Mouse (Mus musculus): ENCODE measurements around the gene Traf5. TPM values are rescaled to one million over a fixed set of nuclear protein-coding genes. Genes with fewer than 3 reads are reported as not detected.

Gene Traf5
- total RNA-seq, 2 experiments from 2014 or later, result 4.5 to 7.6 TPM

- DNase-seq (ENCODE audit: extremely low spot score in 1 of 2, low spot score in 2 of 2), result no peak
- intact Hi-C loops (cut with DNase I), result loop anchor here (2.0 kb wide), 1 partner anchor 13 kb away; no protein-coding TSS in a partner anchor
Measured at GRCm38 (mm10) chr1:192090281-192090680, 2.1 kb downstream of the Traf5 start.

GRCm38 (mm10) chr1:192089208-192090166 is 2.9 kb downstream of the Traf5 start:
- H3K4me3 ChIP-seq, result no peak overlapping the region
- TF ChIP-seq CTCF (IDR thresholded peaks at IDR 0.05), result no peak
- no peak for DNase-seq (ENCODE audit: extremely low spot score in 1 of 2, low spot score in 2 of 2)
- intact Hi-C loops (cut with DNase I), result loop anchor here (2.0 kb wide), 1 partner anchor 13 kb away; no protein-coding TSS in a partner anchor
- H3K27ac ChIP-seq, result no peak overlapping the region

More at GRCm38 (mm10) chr1:192090281-192090680, 2.1 kb downstream of the Traf5 start:
- TF ChIP-seq CTCF (IDR thresholded peaks at IDR 0.05), result no peak
- Histone ChIP-seq H3K27ac (no peak overlapping the region), H3K4me3 (no peak overlapping the region)

DNA sequence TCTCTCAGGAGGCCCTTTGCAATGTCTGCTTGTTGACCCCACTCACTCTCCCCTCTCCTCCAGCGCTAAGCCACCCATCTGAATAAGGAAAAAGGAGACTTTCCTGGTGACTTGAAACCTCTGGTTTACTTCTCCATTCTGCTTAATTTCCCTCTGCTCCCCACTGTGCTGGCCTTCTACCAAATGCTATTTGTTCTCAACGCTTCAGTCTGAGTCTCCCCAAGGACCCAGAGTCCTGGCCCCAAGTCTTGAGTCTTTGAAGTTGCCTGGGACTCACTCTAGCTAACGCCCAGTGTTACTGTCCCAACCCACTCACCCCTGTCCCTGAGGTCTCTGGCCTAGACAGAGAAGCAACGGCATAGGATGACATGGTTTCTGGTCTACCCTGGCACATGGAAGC is 4.3 kb downstream of the Traf5 start:
- intact Hi-C loops (cut with DNase I), result no loop called here
- H3K4me3 ChIP-seq, result no peak overlapping the region
- TF ChIP-seq CTCF (IDR thresholded peaks at IDR 0.05), result no peak
- no peak overlapping the region for H3K27ac ChIP-seq
- DNase-seq (ENCODE audit: extremely low spot score in 1 of 2, low spot score in 2 of 2), result no peak

GRCm38 (mm10) chr1:192087098-192087497 is 5.3 kb downstream of the Traf5 start:
- Histone ChIP-seq H3K4me3 (no peak overlapping the region), H3K27ac (no peak overlapping the region)
- intact Hi-C loops (cut with DNase I), result no loop called here
- no peak for TF ChIP-seq CTCF (IDR thresholded peaks at IDR 0.05)
- DNase-seq (ENCODE audit: extremely low spot score in 1 of 2, low spot score in 2 of 2), result no peak

DNA sequence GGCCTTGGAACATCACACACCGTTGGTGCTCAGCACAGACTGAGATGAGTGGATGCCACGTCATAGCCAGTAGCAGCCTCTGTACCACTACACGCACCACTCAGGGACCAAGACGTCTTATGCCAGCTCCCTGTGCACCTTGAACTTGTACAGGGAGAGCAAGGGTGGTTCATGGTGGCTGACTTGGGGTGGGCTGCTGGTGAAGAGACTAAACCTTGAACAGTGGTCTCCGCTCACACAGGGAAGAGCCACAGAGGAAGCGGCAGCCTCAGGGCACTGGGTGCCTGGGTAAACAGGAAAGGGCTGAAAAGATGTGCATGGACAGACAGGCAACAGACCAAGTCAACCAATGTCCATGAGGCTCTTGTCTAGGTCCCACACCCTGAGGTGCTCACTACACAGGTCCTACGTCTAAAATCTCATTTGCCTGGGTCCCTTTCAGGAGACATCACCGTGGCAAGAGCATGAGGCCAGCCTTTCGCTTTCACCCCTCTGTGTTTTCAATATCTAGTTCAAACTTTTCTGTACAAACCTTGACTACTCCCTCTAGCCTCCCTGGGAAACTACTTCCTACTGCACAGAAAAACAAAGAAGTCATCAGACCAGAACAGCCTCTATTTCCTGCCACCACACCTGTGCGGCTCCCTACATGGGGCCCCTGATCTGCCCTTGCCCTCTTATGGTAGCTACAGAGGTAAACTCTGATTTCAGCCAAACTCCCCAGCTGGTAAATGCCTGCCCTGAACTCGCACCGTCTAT is 5.9 kb downstream of the Traf5 start:
- intact Hi-C loops (cut with DNase I), result no loop called here
- no peak overlapping the region for H3K4me3 ChIP-seq
- TF ChIP-seq CTCF (IDR thresholded peaks at IDR 0.05), result no peak
- no peak overlapping the region for H3K27ac ChIP-seq
- no peak for DNase-seq (ENCODE audit: extremely low spot score in 1 of 2, low spot score in 2 of 2)

DNA sequence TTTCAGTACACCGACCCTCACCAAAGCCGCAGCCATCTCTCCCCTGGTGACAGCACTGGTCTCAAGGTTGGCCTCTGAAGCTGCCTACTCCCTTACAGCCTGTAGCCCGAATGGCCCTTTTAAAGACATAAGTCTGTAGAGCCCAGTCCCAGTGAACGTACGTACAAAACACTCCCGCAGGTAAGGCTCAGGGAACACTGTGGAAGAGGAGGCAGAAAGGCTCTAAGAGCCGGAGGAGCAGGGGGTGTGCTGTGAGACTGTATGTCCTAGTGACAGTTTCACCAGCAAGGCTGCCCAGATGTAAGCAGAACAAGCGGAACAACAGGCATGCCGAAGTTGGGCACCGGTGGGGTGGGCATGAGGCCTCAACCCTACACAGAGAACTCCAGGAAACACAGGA is 7.1 kb downstream of the Traf5 start:
- Histone ChIP-seq H3K4me3 (no peak overlapping the region), H3K27ac (no peak overlapping the region)
- intact Hi-C loops (cut with DNase I), result no loop called here
- no peak for TF ChIP-seq CTCF (IDR thresholded peaks at IDR 0.05)
- no peak for DNase-seq (ENCODE audit: extremely low spot score in 1 of 2, low spot score in 2 of 2)

- DNase-seq (ENCODE audit: extremely low spot score in 1 of 2, low spot score in 2 of 2), result no peak
- intact Hi-C loops (cut with DNase I), result no loop called here
- Histone ChIP-seq H3K4me3 (no peak overlapping the region), H3K27ac (no peak overlapping the region)
- TF ChIP-seq CTCF (IDR thresholded peaks at IDR 0.05), result no peak
Measured at GRCm38 (mm10) chr1:192082646-192083045, 9.7 kb downstream of the Traf5 start.

DNA sequence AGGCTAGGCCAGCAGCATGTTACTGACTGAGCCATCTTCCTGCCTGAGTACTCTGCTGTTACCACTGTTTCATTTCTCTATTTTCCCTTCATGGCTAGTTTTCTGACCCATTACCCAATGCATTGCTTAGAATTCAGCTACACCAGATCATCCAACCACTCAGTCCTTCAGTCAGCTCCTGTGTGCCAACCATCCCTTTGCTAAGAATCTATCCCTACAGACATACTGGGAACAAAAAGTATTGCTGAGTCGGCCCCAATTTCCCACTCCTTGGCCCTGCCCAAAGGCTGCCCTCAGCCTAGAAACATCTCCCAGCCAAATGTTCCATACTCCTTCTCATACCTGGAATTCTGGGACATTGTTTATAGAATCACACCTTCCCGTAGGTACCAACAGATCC is 11.2 kb downstream of the Traf5 start:
- Histone ChIP-seq H3K27ac (no peak overlapping the region), H3K4me3 (no peak overlapping the region)
- intact Hi-C loops (cut with DNase I), result no loop called here
- no peak for TF ChIP-seq CTCF (IDR thresholded peaks at IDR 0.05)
- DNase-seq (ENCODE audit: extremely low spot score in 1 of 2, low spot score in 2 of 2), result no peak

DNA sequence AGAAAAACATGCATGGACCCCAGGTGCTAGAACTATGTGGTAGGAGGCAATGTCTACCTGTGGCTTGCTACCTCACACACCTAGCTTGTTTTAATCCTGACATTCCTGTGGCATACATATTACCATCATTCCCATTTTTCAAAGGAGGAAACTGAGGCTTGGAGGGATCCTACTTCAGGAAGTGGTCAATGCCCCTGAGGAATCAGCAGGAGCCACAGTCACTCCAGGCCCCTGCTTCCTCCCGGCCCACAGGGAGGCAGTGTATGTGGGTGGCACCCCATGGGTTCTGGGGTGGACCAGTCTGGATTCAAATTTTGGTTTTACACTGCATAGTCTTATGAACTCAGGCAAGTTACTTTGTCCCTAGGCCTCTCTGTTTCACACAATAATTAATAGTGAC is 13.2 kb downstream of the Traf5 start:
- no peak overlapping the region for H3K27ac ChIP-seq
- intact Hi-C loops (cut with DNase I), result no loop called here

DNA sequence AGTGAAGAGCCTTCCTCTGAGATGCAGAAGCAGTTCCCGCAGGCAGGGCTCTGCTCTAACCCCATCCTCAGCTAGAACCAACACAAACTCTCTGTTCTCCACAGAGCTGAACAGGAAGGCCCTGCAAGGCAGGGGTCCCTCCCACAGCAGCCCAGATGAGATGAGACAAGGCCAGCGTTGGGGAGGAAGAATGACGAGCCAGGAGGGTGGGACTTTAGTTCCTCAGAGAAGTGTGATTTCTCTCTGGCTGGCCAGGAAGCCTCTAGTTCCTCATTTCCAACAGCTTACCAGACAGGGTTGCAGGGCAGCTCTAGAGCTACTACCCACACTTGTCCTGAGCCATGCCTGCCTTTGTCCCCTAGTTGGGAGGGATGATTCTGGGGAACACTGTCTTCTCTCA is 14.0 kb downstream of the Traf5 start:
- TF ChIP-seq CTCF (IDR thresholded peaks at IDR 0.05), result no peak
- intact Hi-C loops (cut with DNase I), result no loop called here
- no peak for DNase-seq (ENCODE audit: extremely low spot score in 1 of 2, low spot score in 2 of 2)
- H3K27ac ChIP-seq, result no peak overlapping the region
- no peak overlapping the region for H3K4me3 ChIP-seq

More for the DNA sequence above, 13.2 kb downstream of the Traf5 start:
- no peak for TF ChIP-seq CTCF (IDR thresholded peaks at IDR 0.05)
- H3K4me3 ChIP-seq, result no peak overlapping the region
- DNase-seq (ENCODE audit: extremely low spot score in 1 of 2, low spot score in 2 of 2), result no peak

DNA sequence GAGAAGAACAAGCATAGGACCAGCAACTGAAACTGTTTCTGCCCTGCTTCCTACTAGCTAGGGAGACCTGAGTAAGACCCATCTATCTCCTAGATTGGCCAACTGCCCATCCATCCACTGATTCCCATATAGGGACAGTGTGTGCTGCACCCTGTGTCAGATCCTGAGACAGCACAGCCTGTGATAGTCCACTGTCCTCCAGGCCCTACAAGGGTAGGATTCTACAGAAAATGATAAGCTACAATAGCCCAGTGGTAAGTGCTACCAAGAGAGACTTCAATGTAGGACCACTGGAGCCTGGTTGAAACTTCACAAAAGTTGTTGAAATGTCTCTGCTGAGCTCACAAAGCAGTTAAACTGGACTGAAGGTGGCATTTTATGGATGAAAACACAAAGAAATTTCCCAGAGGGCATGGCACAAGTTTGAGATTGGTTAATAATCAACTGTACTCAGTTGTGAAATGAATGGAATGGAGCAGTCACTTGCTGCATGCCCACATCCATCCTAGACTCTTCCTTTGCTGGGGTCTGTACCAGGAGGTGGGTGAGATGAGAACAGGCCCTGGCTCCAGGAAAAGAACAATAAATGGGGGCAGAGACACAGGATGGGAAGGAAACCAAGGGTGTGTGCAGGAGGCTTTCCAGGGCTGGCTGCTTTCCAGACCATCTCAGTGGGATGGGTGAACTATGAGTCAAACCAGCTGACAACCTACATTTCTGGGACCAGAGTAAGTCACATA is 15.4 kb downstream of the Traf5 start:
- no peak overlapping the region for H3K4me3 ChIP-seq
- no peak overlapping the region for H3K27ac ChIP-seq
- intact Hi-C loops (cut with DNase I), result loop anchor here (2.0 kb wide), 1 partner anchor 14 kb away; no protein-coding TSS in a partner anchor
- DNase-seq (ENCODE audit: extremely low spot score in 1 of 2, low spot score in 2 of 2), result peak in 1 of 2 experiments; percentile 53
- no peak for TF ChIP-seq CTCF (IDR thresholded peaks at IDR 0.05)

All from left cerebral cortex, adult 2 months (tissue).